Mouse (Mus musculus) layer of hippocampus, adult 6 months (tissue): ENCODE measurements around the gene Dclre1b. TPM values are rescaled to one million over a fixed set of nuclear protein-coding genes. Genes with fewer than 3 reads are reported as not detected.

Experiments
- long read RNA-seq, 2 experiments: library from polyadenylated mRNA; unstranded; transcript quantifications; one replicate each; pipeline ENCODE4 v2.0.0; 2019 to 2020
- polyA plus RNA-seq: library from polyadenylated mRNA; unstranded; fragments of <200 nt; fragmentation: Nextera tagmentation; gene quantifications from 2 replicates; pipeline ENCODE4 v1.2.3, GENCODE M21; 2021

Dclre1b gene
- 3.6 and 5.9 TPM in 2 replicates for polyA plus RNA-seq
- long read RNA-seq, experiment 1, full-length matches to known transcripts: 1 of 6 reads
- long read RNA-seq, experiment 1, partial matches to known transcripts: 0 of 6 reads
- long read RNA-seq, experiment 1, other reads (novel, unspliced or antisense): 5 of 6 reads
- long read RNA-seq, experiment 2, full-length matches to known transcripts: 33 of 39 reads
- long read RNA-seq, experiment 2, partial matches to known transcripts: 0 of 39 reads
- long read RNA-seq, experiment 2, other reads (novel, unspliced or antisense): 6 of 39 reads

DNA sequence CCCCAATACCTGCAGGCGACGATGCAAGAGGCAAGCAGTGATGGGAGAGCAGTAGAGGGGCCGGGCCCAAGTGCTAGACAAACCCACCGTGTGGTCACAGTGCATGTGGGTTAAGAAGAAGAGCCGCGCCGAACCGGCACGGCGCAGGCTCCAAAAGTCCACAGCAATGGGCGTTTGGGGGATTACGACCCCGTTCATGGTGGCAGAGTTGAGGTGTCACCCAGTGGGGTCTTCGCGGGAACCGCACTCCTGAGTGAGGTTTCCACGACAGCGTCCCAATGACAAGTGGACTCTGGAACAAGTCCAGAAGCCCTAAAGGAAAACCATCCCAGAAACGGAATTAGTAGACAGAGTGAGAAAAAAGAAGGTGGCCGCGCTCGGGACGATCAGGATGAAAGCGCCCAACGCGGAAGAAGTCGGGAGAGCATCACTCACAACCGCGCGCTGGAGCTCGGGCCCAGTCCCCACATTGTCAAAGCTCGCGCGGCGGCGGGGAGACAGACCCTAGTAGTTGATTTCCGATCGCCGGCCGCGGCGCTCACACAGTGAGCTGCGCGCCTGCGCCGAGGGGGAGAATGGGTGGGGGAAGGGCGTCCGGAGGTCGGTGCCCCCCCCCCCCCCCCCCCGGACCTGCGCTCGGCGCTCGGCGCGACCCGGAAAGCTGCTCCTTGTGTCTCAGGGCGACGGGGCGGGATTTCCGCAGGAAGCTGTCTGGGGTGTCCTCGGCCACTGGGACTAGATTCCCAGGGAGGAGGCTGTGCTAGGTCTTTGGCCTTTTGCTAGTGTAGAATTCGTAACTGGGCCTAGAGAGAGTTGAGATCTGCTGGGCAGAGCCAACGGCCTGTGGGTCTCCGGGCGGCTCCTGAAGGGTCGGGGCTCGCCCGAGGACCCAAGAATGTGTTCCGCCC lies at the start of gene Dclre1b, which contains the start of the genes Ap4b1 and Gm43064:
TSS of gene Dclre1b (minus strand) at position 554 of the 908 bp plus-strand sequence.
TSS of gene Ap4b1 (plus strand) at position 630 of the 908 bp plus-strand sequence.
TSS of gene Gm43064 (plus strand) at position 683 of the 908 bp plus-strand sequence.

DNA sequence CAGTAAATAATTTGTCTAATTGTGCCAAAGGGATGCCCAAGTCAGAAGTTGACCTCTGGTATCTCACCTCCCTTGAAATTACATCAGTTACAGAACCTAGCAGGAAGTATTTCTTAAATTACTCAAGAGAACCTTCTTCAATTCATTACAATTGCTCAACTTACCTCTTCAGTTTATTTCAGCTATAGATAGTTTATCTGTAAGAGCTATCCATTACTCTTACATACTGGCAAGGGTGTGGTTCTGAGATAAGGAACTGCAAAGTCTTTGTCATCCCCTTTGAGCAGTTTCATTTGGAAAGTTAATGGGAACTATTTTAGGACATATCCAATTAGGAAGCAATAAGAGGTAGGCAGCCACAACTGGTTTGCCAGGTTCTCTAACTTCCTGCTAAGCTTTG lies 23.2 kb upstream of the Dclre1b start, which contains the start of gene Bcl2l15:
TSS of gene Bcl2l15 (plus strand) at position 176 of the 400 bp plus-strand sequence.

DNA sequence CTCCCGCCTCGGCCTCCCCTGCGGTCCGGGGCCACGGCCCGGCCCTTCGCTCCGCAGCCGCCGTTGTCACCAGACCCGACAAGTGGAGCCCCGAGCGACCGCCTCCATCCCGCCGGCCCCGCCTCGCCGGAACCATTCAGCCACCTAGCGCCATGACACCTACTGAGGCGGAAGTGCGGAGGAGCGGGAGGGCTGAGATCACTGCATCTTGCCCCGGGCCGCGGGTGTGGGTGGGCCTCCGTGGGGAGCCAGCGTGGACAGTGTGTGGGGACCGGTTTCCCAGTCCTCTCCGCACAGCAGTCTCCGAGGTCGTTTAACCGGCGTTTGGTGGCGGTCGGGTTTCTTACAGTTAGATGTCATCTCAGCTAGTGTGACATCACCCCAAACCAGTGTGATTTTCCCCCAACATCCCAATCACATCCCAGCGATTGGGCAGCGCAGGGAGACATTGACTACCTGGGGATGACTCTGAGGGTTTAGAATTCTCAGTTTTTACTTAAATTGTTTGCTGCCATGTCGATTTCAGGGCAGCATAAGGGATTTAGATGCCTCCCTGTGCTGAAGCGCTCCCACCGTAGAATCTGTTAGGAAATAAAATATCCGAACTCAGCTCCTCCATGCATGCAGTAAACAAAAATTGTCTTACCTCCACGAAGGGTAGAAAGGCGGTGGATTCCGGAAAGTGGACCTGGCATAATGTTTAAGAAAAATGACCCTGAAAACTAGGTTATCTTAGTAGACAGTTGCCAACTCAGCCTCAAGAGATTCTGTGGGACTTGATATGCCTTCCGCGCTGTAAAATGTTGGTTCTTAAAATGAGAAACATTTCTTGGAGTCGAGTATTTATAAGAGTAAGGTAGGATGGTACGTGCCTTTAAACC lies 17.8 kb downstream of the Dclre1b start, which contains the start of gene Hipk1:
TSS of gene Hipk1 (minus strand) at position 334 of the 881 bp plus-strand sequence.

Other genes starting within 250 kb of the Dclre1b start
- gene Syt6, start 234.2 kb downstream of the Dclre1b start, polyA plus RNA-seq: 2.2 and 2.7 TPM in 2 replicates
- gene Atg4a-ps, start 163.4 kb downstream of the Dclre1b start, polyA plus RNA-seq: 0.13 TPM in 1 of 2 replicates, not detected in the other
- 11.0 and 11.8 TPM in 2 replicates for gene Olfml3, start 71.4 kb downstream of the Dclre1b start, polyA plus RNA-seq
- not detected in 2 replicates for gene Gm10964, start 70.1 kb downstream of the Dclre1b start, polyA plus RNA-seq
- gene Hipk1, start 17.9 kb downstream of the Dclre1b start, polyA plus RNA-seq: 12.0 and 15.8 TPM in 2 replicates
- gene Ap4b1, start 76 bp upstream of the Dclre1b start, polyA plus RNA-seq: 11.1 and 12.2 TPM in 2 replicates
- gene Gm43064, start 129 bp upstream of the Dclre1b start, polyA plus RNA-seq: 0.08 TPM in 1 of 2 replicates, not detected in the other
- gene Bcl2l15, start 23.2 kb upstream of the Dclre1b start, polyA plus RNA-seq: 0.29 and 0.48 TPM in 2 replicates
- 0.29 and 0.59 TPM in 2 replicates for gene Ptpn22, start 50.4 kb upstream of the Dclre1b start, polyA plus RNA-seq
- gene Rsbn1, start 104.7 kb upstream of the Dclre1b start, polyA plus RNA-seq: 6.0 TPM in 2 replicates
- 4.8 and 5.4 TPM in 2 replicates for gene Phtf1, start 158.7 kb upstream of the Dclre1b start, polyA plus RNA-seq